In genomic region chr17:72242036-72242435, GRCm38 (mm10) we compare ENCODE assay signal across 8 mouse cellular contexts.
DNase-seq lines count a peak whose midpoint lies in the region; ATAC-seq and TF ChIP-seq lines count a peak whose summit lies in the region.

No protein-coding gene starts in this region.

- no peak overlapping the region for H3K4me2 ChIP-seq in heart, postnatal 0 days (ENCODE audit: low read depth, low read length)
- no peak overlapping the region for H3K4me2 ChIP-seq in midbrain, postnatal 0 days (ENCODE audit: low read depth, low read length, poor library complexity, severe bottlenecking)

- no peaks in the 10 kb centered on the region for H3K36me3 ChIP-seq in heart, postnatal 0 days (replicated peaks; ENCODE audit: control insufficient read depth, insufficient read depth, low read length)
- H3K36me3 ChIP-seq in midbrain, postnatal 0 days (ENCODE audit: insufficient read depth, low read length): no peaks in the 10 kb centered on the region

- intact Hi-C loops in heart, postnatal 25 days (cut with DNase I): loop anchor here (2.0 to 5.0 kb wide), 3 partner anchors 275 to 579 kb away; no protein-coding TSS in a partner anchor

- no peak for TF ChIP-seq EP300 in heart, postnatal 0 days (IDR thresholded peaks at IDR 0.05; ENCODE audit: low read depth)

- no peak for DNase-seq in heart, postnatal 0 days (ENCODE audit: low spot score)
- no peak for DNase-seq in heart, postnatal 25 days (ENCODE audit: low spot score)
- DNase-seq in urinary bladder, postnatal 14 days (ENCODE audit: low spot score): peak; percentile 37
- DNase-seq in urinary bladder, postnatal 10 days (ENCODE audit: low spot score): no peak
- DNase-seq in cerebellum, postnatal 36 days: peak; percentile 61 to 63
- DNase-seq in kidney, postnatal 25 days: peak; percentile 46 to 63
- no peak for DNase-seq in midbrain, postnatal 0 days (ENCODE audit: low spot score)

- 37% methylated on average over 4 of the region's 4 CpGs for WGBS in heart, postnatal 0 days
- 48% methylated on average over 4 of the region's 4 CpGs for WGBS in midbrain, postnatal 0 days

- no peaks in the 10 kb centered on the region for H3K27me3 ChIP-seq in heart, postnatal 0 days (ENCODE audit: control insufficient read depth, insufficient read depth, low read length)
- no peaks in the 10 kb centered on the region for H3K27me3 ChIP-seq in midbrain, postnatal 0 days (ENCODE audit: insufficient read depth, low read length)

- H3K4me3 ChIP-seq in heart, postnatal 0 days (ENCODE audit: low read depth, low read length): no peak overlapping the region
- no peak overlapping the region for H3K4me3 ChIP-seq in midbrain, postnatal 0 days (ENCODE audit: low read depth, low read length)

- no peak overlapping the region for H3K9ac ChIP-seq in heart, postnatal 0 days (replicated peaks; ENCODE audit: low read depth, low read length)
- H3K9ac ChIP-seq in midbrain, postnatal 0 days (replicated peaks; ENCODE audit: low read length, poor library complexity, severe bottlenecking): no peak overlapping the region

- H3K4me1 ChIP-seq in heart, postnatal 0 days (ENCODE audit: control insufficient read depth, insufficient read depth): no peaks in the 10 kb centered on the region
- H3K4me1 ChIP-seq in midbrain, postnatal 0 days (ENCODE audit: insufficient read depth, low read length): no peaks in the 10 kb centered on the region; the same call in 1 of the 2 replicates

- H3K9me3 ChIP-seq in heart, postnatal 0 days (replicated peaks; ENCODE audit: control insufficient read depth, low read length): no peaks in the 10 kb centered on the region; the same call in 1 of the 2 replicates
- H3K9me3 ChIP-seq in midbrain, postnatal 0 days (ENCODE audit: low read length): no peaks in the 10 kb centered on the region

- H3K27ac ChIP-seq in heart, postnatal 0 days (ENCODE audit: low read depth): no peak overlapping the region
- H3K27ac ChIP-seq in midbrain, postnatal 0 days (ENCODE audit: low read depth, low read length): no peak overlapping the region

- ATAC-seq in heart, postnatal 0 days (ENCODE audit: insufficient read depth, low read depth): no peak
- no peak for ATAC-seq in midbrain, postnatal 0 days (ENCODE audit: low FRiP score)
- no peak for ATAC-seq in inflammation-experienced regulatory T-cells, adult 6 months

- peak; percentile 70 for TF ChIP-seq CTCF in heart, postnatal 0 days (IDR thresholded peaks at IDR 0.05; ENCODE audit: low read depth)
- TF ChIP-seq CTCF in midbrain, postnatal 0 days (IDR thresholded peaks at IDR 0.05): peak; percentile 76

Comparison
In these comparisons a context has a peak if more than half of its experiments do, and no peak if none do; other contexts are left out.
1. DNase-seq: peak in urinary bladder, postnatal 14 days (single experiment), cerebellum, postnatal 36 days (2 of 2) and kidney, postnatal 25 days (2 of 2); none in heart, postnatal 0 days (single experiment), heart, postnatal 25 days (single experiment), urinary bladder, postnatal 10 days (single experiment) and midbrain, postnatal 0 days (single experiment).